Mouse (Mus musculus) liver, adult 2 months (tissue): ENCODE data around the gene Naa38. TPM values are rescaled to one million over a fixed set of nuclear protein-coding genes. Genes with fewer than 3 reads are reported as not detected.

Experiments used
- DNase-seq: peaks from one replicate; pipeline ENCODE4 v3.0.0-alpha.2; 2011; ENCODE audit warnings: low read depth, low spot score; ENCODE audit errors: extremely low read depth
- H3K27ac ChIP-seq: fragments of 200-500 bp; replicated peaks from 2 replicates; pipeline ENCODE4 v1.5.1; 2012; ENCODE audit warnings: low read depth, mild to moderate bottlenecking, control low read depth, inconsistent platforms, low read length; ENCODE audit not compliant: insufficient read depth
- H3K27me3 ChIP-seq: fragments of 200-500 bp; 2 replicates; pipeline ENCODE4 v1.6.1; 2012; ENCODE audit warnings: mild to moderate bottlenecking, moderate library complexity, low read length, inconsistent platforms; ENCODE audit not compliant: control insufficient read depth, insufficient read depth
- H3K36me3 ChIP-seq: fragments of 200-500 bp; 2 replicates; pipeline ENCODE4 v1.6.1; 2012; ENCODE audit warnings: low read length, inconsistent platforms; ENCODE audit not compliant: control insufficient read depth, insufficient read depth
- H3K4me1 ChIP-seq: fragments of 200-500 bp; 2 replicates; pipeline ENCODE4 v1.6.1; 2011; ENCODE audit warnings: low read length; ENCODE audit not compliant: control insufficient read depth, insufficient read depth
- H3K4me3 ChIP-seq: fragments of 200-500 bp; 2 replicates; pipeline ENCODE4 v1.5.1; 2011; ENCODE audit warnings: low read depth, mild to moderate bottlenecking, control low read depth, low read length, moderate library complexity; ENCODE audit not compliant: insufficient read depth
- H3K79me2 ChIP-seq: fragments of 200-500 bp; 2 replicates; pipeline ENCODE4 v1.6.1; 2012; ENCODE audit warnings: inconsistent platforms, mild to moderate bottlenecking, low read length, moderate library complexity; ENCODE audit not compliant: control insufficient read depth, insufficient read depth
- H3K9ac ChIP-seq: fragments of 200-500 bp; 2 replicates; pipeline ENCODE4 v1.6.1; 2012; ENCODE audit warnings: low read depth, mild to moderate bottlenecking, control low read depth, inconsistent platforms, low read length
- CTCF ChIP-seq: fragments of 200-500 bp; IDR thresholded peaks from 2 replicates; pipeline ENCODE4 v1.5.1; 2011; ENCODE audit warnings: low read depth, low read length, control low read depth
- POLR2A ChIP-seq: fragments of 200-500 bp; IDR thresholded peaks from 2 replicates; pipeline ENCODE4 v1.6.1; 2011; ENCODE audit warnings: low read length, control low read depth; ENCODE audit not compliant: insufficient read depth; ENCODE audit errors: extremely low read depth
- WGBS: fragments of 180-500 bp; shearing (Covaris S2); methylation state at CpG from one replicate; pipeline ENCODE4 v1.1.7; 2018; 5-methylcytosine and 5-hydroxymethylcytosine counted together
- polyA plus RNA-seq: library from polyadenylated mRNA; depleted of rRNA; stranded (reverse); fragments of >200 nt; gene quantifications from 2 replicates; pipeline ENCODE4 v1.2.3, GENCODE M21; 2012
- total RNA-seq: library from RNA; depleted of rRNA; stranded (reverse); fragments of >200 nt; gene quantifications from 2 replicates; pipeline ENCODE4 v1.2.3, GENCODE M21; 2014

The Naa38 gene
- total and polyA plus RNA-seq, 2 experiments = 86.6 to 150 TPM

GRCm38 (mm10) chr11:69408541-69409377 is 13.5 kb downstream of the Naa38 start:
- TF ChIP-seq POLR2A (0 out of 2 replicates have a peak, but pooled peaks have one; percentile 43), CTCF (peak; percentile 33)
- peak overlapping the region; percentile 79 for H3K27ac ChIP-seq
- H3K4me3 ChIP-seq = peak overlapping the region; percentile 69
- peaks cover 24% of the 10 kb centered on the region for H3K4me1 ChIP-seq
- WGBS = 1% methylated on average over 33 of the region's 33 CpGs
- no peaks in the 10 kb centered on the region for H3K27me3 ChIP-seq
- H3K36me3 ChIP-seq = peaks cover 1% of the 10 kb centered on the region; the same call in 1 of the 2 replicates
- peak overlapping the region; percentile 91 for H3K9ac ChIP-seq
- H3K79me2 ChIP-seq = peaks cover 14% of the 10 kb centered on the region; the same call in 1 of the 2 replicates
- peak; percentile 98 for DNase-seq

GRCm38 (mm10) chr11:69409378-69410044 is 14.2 kb downstream of the Naa38 start:
- peaks cover 32% of the 10 kb centered on the region for H3K4me1 ChIP-seq
- under 1% methylated on average over 45 of the region's 46 CpGs for WGBS
- peak; percentile 80 for DNase-seq

GRCm38 (mm10) chr11:69410045-69410309 is 14.7 kb downstream of the Naa38 start:
- H3K9ac ChIP-seq = peak overlapping the region; percentile 91
- peak overlapping the region; percentile 94 for H3K27ac ChIP-seq
- TF ChIP-seq CTCF (no peak), POLR2A (no peak)
- WGBS = under 1% methylated on average over 18 of the region's 18 CpGs
- H3K4me1 ChIP-seq = peaks cover 33% of the 10 kb centered on the region
- H3K27me3 ChIP-seq = no peaks in the 10 kb centered on the region
- H3K36me3 ChIP-seq = no peaks in the 10 kb centered on the region; the same call in 1 of the 2 replicates
- H3K79me2 ChIP-seq = peaks cover 14% of the 10 kb centered on the region; the same call in 1 of the 2 replicates
- no peak for DNase-seq
- peak overlapping the region; percentile 69 for H3K4me3 ChIP-seq

More at GRCm38 (mm10) chr11:69409378-69410044, 14.2 kb downstream of the Naa38 start:
- Histone ChIP-seq H3K27me3 (no peaks in the 10 kb centered on the region), H3K4me3 (peak overlapping the region; percentile 69), H3K9ac (peak overlapping the region; percentile 91), H3K79me2 (peaks cover 14% of the 10 kb centered on the region; the same call in 1 of the 2 replicates), H3K27ac (peak overlapping the region; percentile 94), H3K36me3 (peaks cover 1% of the 10 kb centered on the region; the same call in 1 of the 2 replicates)
- peak; percentile 67; the same call in 1 of the 2 replicates for TF ChIP-seq POLR2A
- no peak for TF ChIP-seq CTCF

DNA sequence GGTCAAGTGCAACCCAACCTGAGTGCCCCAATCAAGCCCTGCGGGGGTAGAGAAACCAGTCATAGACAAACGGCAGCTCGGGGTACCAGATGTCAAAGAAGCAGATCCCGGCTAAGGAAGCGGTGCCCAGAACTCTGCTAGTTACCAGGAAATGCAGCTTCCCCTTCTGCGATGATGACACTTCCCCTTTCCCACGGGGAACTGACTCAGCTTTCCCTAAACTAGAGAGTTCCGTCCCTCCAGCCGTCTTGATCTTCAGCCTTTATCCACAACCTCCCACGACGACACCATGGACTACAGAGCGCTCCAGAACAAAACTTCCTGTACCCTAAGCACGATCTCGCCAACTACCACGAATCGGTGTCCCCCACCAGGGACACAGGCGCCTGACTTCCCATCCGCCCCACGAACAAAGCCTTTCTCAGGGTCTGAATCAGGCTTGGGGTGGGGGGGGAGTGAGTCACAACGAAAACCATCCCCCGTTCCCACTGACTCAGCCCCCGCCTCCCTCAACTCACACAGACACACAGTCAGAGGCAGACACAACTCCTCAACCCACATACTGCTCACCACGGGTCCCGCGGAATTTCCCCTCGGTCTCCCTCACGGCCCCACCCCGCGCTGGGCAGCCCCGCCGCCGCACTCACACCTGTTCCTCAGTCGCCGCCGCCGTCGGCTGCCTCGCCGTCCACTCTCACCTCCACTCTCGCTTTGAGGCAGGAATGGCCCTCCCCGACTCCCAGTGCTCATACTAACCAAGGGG is 15.2 kb downstream of the Naa38 start:
- Histone ChIP-seq H3K36me3 (no peaks in the 10 kb centered on the region; the same call in 1 of the 2 replicates), H3K79me2 (peaks cover 14% of the 10 kb centered on the region; the same call in 1 of the 2 replicates), H3K27me3 (no peaks in the 10 kb centered on the region), H3K4me3 (peak overlapping the region; percentile 69), H3K9ac (peak overlapping the region; percentile 91), H3K27ac (peak overlapping the region; percentile 94), H3K4me1 (peaks cover 35% of the 10 kb centered on the region)
- TF ChIP-seq POLR2A = 0 out of 2 replicates have a peak, but pooled peaks have one; percentile 34
- no peak for TF ChIP-seq CTCF
- WGBS = under 1% methylated on average over 41 of the region's 41 CpGs
- peak; percentile 61 for DNase-seq

DNA sequence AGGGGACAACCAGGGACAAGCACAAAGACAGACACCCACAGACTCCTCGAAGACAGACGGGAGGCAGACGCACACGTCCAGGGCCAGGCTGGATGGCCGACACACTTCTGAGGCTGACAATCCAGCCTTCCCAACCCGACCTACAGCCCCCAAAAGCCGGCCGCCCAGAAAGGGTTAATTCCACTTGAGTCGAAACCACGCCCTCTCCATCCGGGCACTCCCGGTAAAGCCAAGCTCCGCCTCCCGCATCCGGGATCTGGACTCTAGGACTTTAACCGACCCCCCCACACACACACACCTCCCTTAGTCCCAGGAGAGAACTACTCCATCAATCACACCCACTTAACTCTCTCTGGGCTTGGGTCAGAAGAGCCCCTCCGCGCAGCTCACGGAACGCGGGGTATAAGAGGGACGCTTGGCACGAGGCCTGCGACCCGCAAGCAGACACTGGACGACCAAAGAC is 15.8 kb downstream of the Naa38 start:
- under 1% methylated on average over 26 of the region's 26 CpGs for WGBS
- Histone ChIP-seq H3K27me3 (no peaks in the 10 kb centered on the region), H3K36me3 (no peaks in the 10 kb centered on the region; the same call in 1 of the 2 replicates), H3K4me1 (peaks cover 37% of the 10 kb centered on the region), H3K4me3 (peak overlapping the region; percentile 69), H3K9ac (peak overlapping the region; percentile 91), H3K79me2 (peaks cover 14% of the 10 kb centered on the region; the same call in 1 of the 2 replicates), H3K27ac (peak overlapping the region; percentile 94)
- DNase-seq = peak; percentile 93
- TF ChIP-seq POLR2A (peak; percentile 52; the same call in 1 of the 2 replicates), CTCF (no peak)
